In genomic region chr1:22805025-22805725, GRCm38 (mm10) we compare ENCODE assay signal across 8 mouse cellular contexts. TPM values are rescaled to one million over a fixed set of nuclear protein-coding genes. Genes with fewer than 3 reads are reported as not detected.
DNase-seq lines count a peak whose midpoint lies in the region; ATAC-seq and TF ChIP-seq lines count a peak whose summit lies in the region.

No protein-coding gene starts in this region.

- no peaks in the 10 kb centered on the region for H3K9me3 ChIP-seq in heart, embryonic 13.5 days
- H3K9me3 ChIP-seq in limb, embryonic 10.5 days (replicated peaks), result no peaks in the 10 kb centered on the region
- H3K9me3 ChIP-seq in neural tube, embryonic 13.5 days, result no peaks in the 10 kb centered on the region

- TF ChIP-seq CTCF in spleen, adult 2 months (IDR thresholded peaks at IDR 0.05; ENCODE audit: extremely low read depth, insufficient read depth, insufficient read length, insufficient replicate concordance), result no peak

- no peak overlapping the region for H3K27ac ChIP-seq in spleen, adult 2 months (ENCODE audit: insufficient read depth, low read length)
- no peak overlapping the region for H3K27ac ChIP-seq in heart, embryonic 13.5 days (replicated peaks)
- peak overlapping the region; percentile 85 for H3K27ac ChIP-seq in limb, embryonic 10.5 days
- peak overlapping the region; percentile 93 for H3K27ac ChIP-seq in neural tube, embryonic 13.5 days (replicated peaks)

- no peak for TF ChIP-seq POLR2A in spleen, adult 2 months (IDR thresholded peaks at IDR 0.05; ENCODE audit: low read depth, low read length)

- intact Hi-C loops in gastrocnemius, postnatal 36 days (cut with DNase I), result no loop called here

- ATAC-seq in heart, embryonic 13.5 days (ENCODE audit: extremely low read depth, insufficient number of reproducible peaks, low FRiP score, low TSS enrichment), result no peak
- ATAC-seq in neural tube, embryonic 13.5 days (ENCODE audit: low read depth), result peak; percentile 46

- peak; percentile 1 for DNase-seq in embryo, embryonic 10.5 days (ENCODE audit: low spot score)
- no peak for DNase-seq in embryo, embryonic 10 days (ENCODE audit: low spot score)
- no peak for DNase-seq in spleen, adult 2 months (ENCODE audit: low read depth in 1 of 2, low spot score in 2 of 2)
- DNase-seq in spleen, postnatal 10 days (ENCODE audit: low spot score in 2 of 2), result no peak
- peak; percentile 31 for DNase-seq in limb, embryonic 10.5 days (ENCODE audit: low spot score)
- no peak for DNase-seq in gastrocnemius, postnatal 36 days

- H3K36me3 ChIP-seq in spleen, adult 2 months (ENCODE audit: control insufficient read depth, insufficient read depth, low read length), result no peaks in the 10 kb centered on the region
- no peaks in the 10 kb centered on the region for H3K36me3 ChIP-seq in heart, embryonic 13.5 days
- H3K36me3 ChIP-seq in limb, embryonic 10.5 days, result no peaks in the 10 kb centered on the region
- no peaks in the 10 kb centered on the region for H3K36me3 ChIP-seq in neural tube, embryonic 13.5 days

- H3K4me1 ChIP-seq in spleen, adult 2 months (ENCODE audit: control insufficient read depth, insufficient read depth, insufficient read length), result no peaks in the 10 kb centered on the region; the same call in 1 of the 2 replicates
- peaks cover 14% of the 10 kb centered on the region for H3K4me1 ChIP-seq in heart, embryonic 13.5 days
- peaks cover 10% of the 10 kb centered on the region for H3K4me1 ChIP-seq in limb, embryonic 10.5 days
- peaks cover 36% of the 10 kb centered on the region for H3K4me1 ChIP-seq in neural tube, embryonic 13.5 days (replicated peaks)

- H3K27me3 ChIP-seq in spleen, adult 2 months (ENCODE audit: control insufficient read depth, insufficient read depth, low read length), result peaks cover 5% of the 10 kb centered on the region
- peaks cover 20% of the 10 kb centered on the region for H3K27me3 ChIP-seq in heart, embryonic 13.5 days (replicated peaks)
- peaks cover 32% of the 10 kb centered on the region for H3K27me3 ChIP-seq in limb, embryonic 10.5 days (ENCODE audit: low read depth, poor library complexity, severe bottlenecking)
- H3K27me3 ChIP-seq in neural tube, embryonic 13.5 days, result no peaks in the 10 kb centered on the region

- peak overlapping the region; percentile 86 for H3K9ac ChIP-seq in heart, embryonic 13.5 days
- H3K9ac ChIP-seq in neural tube, embryonic 13.5 days, result peak overlapping the region; percentile 95

- peak overlapping the region; percentile 91 for H3K4me2 ChIP-seq in heart, embryonic 13.5 days
- H3K4me2 ChIP-seq in neural tube, embryonic 13.5 days, result peak overlapping the region; percentile 77

- 22% methylated on average over 15 of the region's 15 CpGs for WGBS in spleen, adult 2 months
- 7% methylated on average over 15 of the region's 15 CpGs for WGBS in heart, embryonic 13.5 days
- 10% methylated on average over 15 of the region's 15 CpGs for WGBS in limb, embryonic 10.5 days
- 8% methylated on average over 15 of the region's 15 CpGs for WGBS in neural tube, embryonic 13.5 days

- peak overlapping the region; percentile 8; the same call in 1 of the 2 replicates for H3K4me3 ChIP-seq in spleen, adult 2 months (ENCODE audit: extremely low read depth, insufficient read depth, insufficient read length)
- H3K4me3 ChIP-seq in heart, embryonic 13.5 days, result peak overlapping the region; percentile 74
- H3K4me3 ChIP-seq in limb, embryonic 10.5 days, result peak overlapping the region; percentile 72
- H3K4me3 ChIP-seq in neural tube, embryonic 13.5 days, result peak overlapping the region; percentile 78

RNA-seq across cellular contexts. Expression of gene Rims1, which starts 0.6 kb away (rescaled TPM):
- polyA plus RNA-seq in spleen, adult 2 months (2012; rRNA removed), result 0.05 TPM in 1 of 2 replicates, not detected in the other
- polyA plus RNA-seq in heart, embryonic 13.5 days (2015; fragmentation: Nextera tagmentation; extraction: Ambion mirVana), result 1.4 and 1.5 TPM in 2 replicates
- polyA plus RNA-seq in limb, embryonic 10.5 days (2016; fragmentation: Nextera tagmentation; extraction: Ambion mirVana), result 0.48 and 0.83 TPM in 2 replicates
- polyA plus RNA-seq in neural tube, embryonic 13.5 days (2015; fragmentation: Nextera tagmentation; extraction: Ambion mirVana), result 13.0 and 13.9 TPM in 2 replicates
- total RNA-seq in gastrocnemius, postnatal 36 days (2021), result under 1 TPM in 1 of 2 experiments, not detected in 1; 0.08 TPM

Comparison
In these comparisons a context has a peak if more than half of its experiments do, and no peak if none do; other contexts are left out.
1. DNase-seq: peak in embryo, embryonic 10.5 days (single experiment) and limb, embryonic 10.5 days (single experiment); none in embryo, embryonic 10 days (single experiment), spleen, adult 2 months (0 of 2), spleen, postnatal 10 days (0 of 2) and gastrocnemius, postnatal 36 days (0 of 2).
2. H3K27ac ChIP-seq: peak in limb, embryonic 10.5 days (single experiment) and neural tube, embryonic 13.5 days (single experiment); none in spleen, adult 2 months (single experiment) and heart, embryonic 13.5 days (single experiment).
3. H3K4me3 ChIP-seq: peak in every context shown above with its lines; median percentile 78 in neural tube, embryonic 13.5 days; 74 in heart, embryonic 13.5 days; 72 in limb, embryonic 10.5 days; 8 in spleen, adult 2 months.